8 mouse cellular contexts compared by ENCODE assay signal in the genomic region with DNA sequence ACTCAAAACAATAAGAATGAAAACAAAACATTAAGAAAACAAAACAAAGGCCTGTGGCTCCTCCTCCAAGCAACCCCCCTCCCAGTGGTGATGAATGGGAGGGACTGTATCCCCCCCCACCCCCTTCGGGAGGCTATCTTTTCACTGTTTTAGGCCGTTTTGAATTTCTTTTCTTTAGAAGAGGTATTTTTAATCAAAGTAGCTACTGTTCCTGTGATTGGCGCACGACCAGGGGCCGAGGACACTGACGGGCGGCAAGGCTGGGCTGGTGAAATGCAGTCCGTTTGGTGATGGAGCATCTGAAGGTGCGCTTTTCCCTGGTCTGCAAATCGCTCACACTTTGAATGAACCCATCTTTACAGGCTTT. TPM values are rescaled to one million over a fixed set of nuclear protein-coding genes. Genes with fewer than 3 reads are reported as not detected.
DNase-seq lines count a peak whose midpoint lies in the region.

TSS of gene Lancl2 (plus strand) at position 165 of the 367 bp plus-strand sequence.

- no peaks in the 10 kb centered on the region for H3K9me3 ChIP-seq in hindbrain, embryonic 10.5 days
- no peaks in the 10 kb centered on the region for H3K9me3 ChIP-seq in midbrain, embryonic 10.5 days (replicated peaks)

- no peaks in the 10 kb centered on the region for H3K36me3 ChIP-seq in hindbrain, embryonic 10.5 days
- H3K36me3 ChIP-seq in midbrain, embryonic 10.5 days = no peaks in the 10 kb centered on the region

- H3K27me3 ChIP-seq in hindbrain, embryonic 10.5 days (ENCODE audit: insufficient read depth, poor library complexity, severe bottlenecking) = no peaks in the 10 kb centered on the region
- H3K27me3 ChIP-seq in midbrain, embryonic 10.5 days (ENCODE audit: low read depth, poor library complexity, severe bottlenecking) = no peaks in the 10 kb centered on the region

- peak within 1 kb of the TSS; percentile 99 for H3K27ac ChIP-seq in hindbrain, embryonic 10.5 days
- H3K27ac ChIP-seq in midbrain, embryonic 10.5 days (replicated peaks) = peak within 1 kb of the TSS; percentile 98

- WGBS in hindbrain, embryonic 10.5 days = 0% methylated on average over 10 of the region's 10 CpGs
- 0% methylated on average over 10 of the region's 10 CpGs for WGBS in midbrain, embryonic 10.5 days

- peak within 1 kb of the TSS; percentile 82 for H3K4me3 ChIP-seq in hindbrain, embryonic 10.5 days
- peak within 1 kb of the TSS; percentile 80 for H3K4me3 ChIP-seq in midbrain, embryonic 10.5 days

- peaks cover 19% of the 10 kb centered on the region for H3K4me1 ChIP-seq in hindbrain, embryonic 10.5 days (replicated peaks)
- H3K4me1 ChIP-seq in midbrain, embryonic 10.5 days = peaks cover 19% of the 10 kb centered on the region

- DNase-seq in retina, adult 2 months (ENCODE audit: low read depth, low spot score) = peak; percentile 18
- no peak for DNase-seq in retina, postnatal 1 day
- peak; percentile 50 to 77 for DNase-seq in cerebellum, adult 18-20 months
- peak in 1 of 2 experiments; percentile 56 for DNase-seq in frontal cortex, adult 2 months (ENCODE audit: extremely low spot score in 1 of 2, low spot score in 1 of 2)
- no peak for DNase-seq in hindbrain, embryonic 10.5 days (ENCODE audit: low spot score)
- peak; percentile 47 to 48 for DNase-seq in left cerebral cortex, adult 8-10 months (ENCODE audit: low spot score in 2 of 2)
- DNase-seq in midbrain, embryonic 10.5 days (ENCODE audit: low spot score) = no peak
- DNase-seq in B cell, adult 2 months = no peak

RNA-seq across cellular contexts. Expression of gene Lancl2, which starts in this region (rescaled TPM):
- 56.1 and 62.8 TPM in 2 replicates for polyA plus RNA-seq in frontal cortex, adult 2 months (2012; rRNA removed)
- polyA plus RNA-seq in hindbrain, embryonic 10.5 days (2016; fragmentation: Nextera tagmentation; extraction: Ambion mirVana) = 35.2 and 37.2 TPM in 2 replicates
- 100 to 1,000 TPM in 2 of 4 experiments, 10 to 100 TPM in 2; 88.9 to 114 (median 97.6) TPM for total RNA-seq in left cerebral cortex, adult 8-10 months (2022)
- 39.3 and 45.7 TPM in 2 replicates for polyA plus RNA-seq in midbrain, embryonic 10.5 days (2016; fragmentation: Nextera tagmentation; extraction: Ambion mirVana)

Comparison
In these comparisons a context has a peak if more than half of its experiments do, and no peak if none do; other contexts are left out.
1. DNase-seq: peak in retina, adult 2 months (single experiment), cerebellum, adult 18-20 months (2 of 2) and left cerebral cortex, adult 8-10 months (2 of 2); none in retina, postnatal 1 day (single experiment), hindbrain, embryonic 10.5 days (single experiment), midbrain, embryonic 10.5 days (single experiment) and B cell, adult 2 months (0 of 2).